Comparison of ENCODE assay signal across 12 mouse cellular contexts in the genomic region with DNA sequence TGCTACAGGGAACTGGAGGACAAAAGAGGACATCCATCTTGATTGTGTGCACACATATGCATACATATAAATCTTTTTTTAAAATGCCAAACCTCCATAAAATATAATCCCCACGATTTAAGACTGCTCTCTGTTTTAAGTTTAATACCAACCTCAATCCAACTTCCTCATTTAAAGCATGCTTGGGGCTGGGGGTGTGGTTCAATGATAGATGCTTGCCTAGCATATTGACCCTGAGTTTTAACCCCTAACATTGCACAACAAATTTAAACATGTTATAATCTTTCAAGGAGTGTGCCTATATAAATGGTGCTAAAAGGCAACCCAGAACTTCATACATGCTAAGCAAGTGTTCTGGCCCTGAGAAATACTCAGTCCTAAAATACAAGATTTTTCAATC. TPM values are rescaled to one million over a fixed set of nuclear protein-coding genes. Genes with fewer than 3 reads are reported as not detected.
A peak's percentile ranks its signal among the peaks of the same experiment; 100 is the strongest.
DNase-seq lines count a peak whose midpoint lies in the region; ATAC-seq and TF ChIP-seq lines count a peak whose summit lies in the region.
"Had no signal": no experiment of that assay in that cellular context is flagged by ENCODE, and none has a peak within 500 bp of the region (broad histone marks: within the 10 kb centered on the region; RNA-seq: fewer than 3 reads in every experiment).

No protein-coding gene starts in this region.

- peak overlapping the region; percentile 23 for H3K4me2 ChIP-seq in kidney, embryonic 15.5 days
- peak overlapping the region; percentile 21; the same call in 1 of the 2 replicates for H3K4me2 ChIP-seq in intestine, postnatal 0 days (replicated peaks; ENCODE audit: low read depth)
- H3K4me2 ChIP-seq: liver, embryonic 12.5 days had no signal

- H3K36me3 ChIP-seq in heart, adult 2 months (ENCODE audit: control insufficient read depth, insufficient read depth, low read length): peaks cover 60% of the 10 kb centered on the region
- peaks cover 26% of the 10 kb centered on the region for H3K36me3 ChIP-seq in kidney, embryonic 15.5 days
- peaks cover 2% of the 10 kb centered on the region for H3K36me3 ChIP-seq in kidney, adult 2 months (ENCODE audit: control insufficient read depth, insufficient read depth, low read length)
- H3K36me3 ChIP-seq in E14TG2a.4 (ENCODE audit: insufficient read depth, low read length): peaks cover 56% of the 10 kb centered on the region
- H3K36me3 ChIP-seq in intestine, postnatal 0 days (ENCODE audit: control insufficient read depth, insufficient read depth): peaks cover 14% of the 10 kb centered on the region

- H3K4me3 ChIP-seq in heart, adult 2 months: peak overlapping the region; percentile 5; the same call in 1 of the 2 replicates
- 0 out of 2 replicates have a peak overlapping the region, but pooled peaks have one; percentile 3 for H3K4me3 ChIP-seq in kidney, embryonic 15.5 days (replicated peaks)
- H3K4me3 ChIP-seq in kidney, adult 2 months (ENCODE audit: insufficient read depth, low read depth, low read length): no peak overlapping the region
- H3K4me3 ChIP-seq in E14TG2a.4 (replicated peaks; ENCODE audit: low read length): 0 out of 2 replicates have a peak overlapping the region, but pooled peaks have one; percentile 20
- H3K4me3 ChIP-seq in intestine, postnatal 0 days (ENCODE audit: low read depth, low read length): no peak overlapping the region
- H3K4me3 ChIP-seq: erythroblast, embryonic 14.5 days; liver, embryonic 12.5 days had no signal

- no peak for DNase-seq in heart, adult 2 months
- DNase-seq in heart, adult 9 months (ENCODE audit: low spot score in 2 of 2): no peak
- DNase-seq in kidney, adult 2 months: no peak
- no peak for DNase-seq in spleen, postnatal 10 days (ENCODE audit: low spot score in 2 of 2)
- DNase-seq in cerebellum, adult 9-11 months: no peak

- TF ChIP-seq EP300 in heart, adult 2 months (IDR thresholded peaks at IDR 0.05; ENCODE audit: insufficient read depth, low read depth, low read length): no peak

- H3K27me3 ChIP-seq in heart, adult 2 months (ENCODE audit: control insufficient read depth, insufficient read depth, low read length): no peaks in the 10 kb centered on the region
- H3K27me3 ChIP-seq in kidney, embryonic 15.5 days: no peaks in the 10 kb centered on the region
- H3K27me3 ChIP-seq in kidney, adult 2 months (replicated peaks; ENCODE audit: control insufficient read depth, insufficient read depth, low read length): no peaks in the 10 kb centered on the region
- no peaks in the 10 kb centered on the region for H3K27me3 ChIP-seq in E14TG2a.4 (ENCODE audit: insufficient read depth, low read length)
- no peaks in the 10 kb centered on the region for H3K27me3 ChIP-seq in intestine, postnatal 0 days (replicated peaks; ENCODE audit: control insufficient read depth, insufficient read depth, low read length)
- H3K27me3 ChIP-seq: liver, embryonic 12.5 days had no signal

- peak overlapping the region; percentile 6; the same call in 1 of the 2 replicates for H3K27ac ChIP-seq in heart, adult 2 months
- no peak overlapping the region for H3K27ac ChIP-seq in kidney, embryonic 15.5 days
- no peak overlapping the region for H3K27ac ChIP-seq in kidney, adult 2 months (ENCODE audit: insufficient read depth, low read depth, low read length)
- no peak overlapping the region for H3K27ac ChIP-seq in intestine, postnatal 0 days (ENCODE audit: low read depth, low read length)
- H3K27ac ChIP-seq: liver, embryonic 12.5 days had no signal

- peaks cover 2% of the 10 kb centered on the region; the same call in 1 of the 2 replicates for H3K79me2 ChIP-seq in heart, adult 2 months (replicated peaks; ENCODE audit: control insufficient read depth, insufficient read depth, low read length)

- no peak for ATAC-seq in kidney, embryonic 15.5 days (replicated peaks; ENCODE audit: low FRiP score)
- no peak for ATAC-seq in intestine, postnatal 0 days
- ATAC-seq: hindbrain, embryonic 16.5 days; liver, embryonic 12.5 days had no signal

- no peaks in the 10 kb centered on the region for H3K9me3 ChIP-seq in kidney, embryonic 15.5 days (replicated peaks)
- no peaks in the 10 kb centered on the region for H3K9me3 ChIP-seq in E14TG2a.4 (ENCODE audit: low read length)
- H3K9me3 ChIP-seq in intestine, postnatal 0 days (ENCODE audit: control insufficient read depth): no peaks in the 10 kb centered on the region
- H3K9me3 ChIP-seq: liver, embryonic 12.5 days had no signal

- WGBS in heart, adult 2 months: 22% methylated on average over 1 of the region's 1 CpGs
- WGBS in kidney, embryonic 15.5 days: 23% methylated on average over 1 of the region's 1 CpGs
- 5% methylated on average over 1 of the region's 1 CpGs for WGBS in kidney, adult 2 months
- 23% methylated on average over 1 of the region's 1 CpGs for WGBS in intestine, postnatal 0 days

- no peak overlapping the region for H3K9ac ChIP-seq in heart, adult 2 months (ENCODE audit: low read depth, low read length)
- no peak overlapping the region for H3K9ac ChIP-seq in kidney, embryonic 15.5 days
- H3K9ac ChIP-seq in intestine, postnatal 0 days (ENCODE audit: low read depth, low read length): no peak overlapping the region
- H3K9ac ChIP-seq: liver, embryonic 12.5 days had no signal

- H3K4me1 ChIP-seq in heart, adult 2 months (ENCODE audit: control insufficient read depth, insufficient read depth, low read length): peaks cover 24% of the 10 kb centered on the region
- peaks cover 43% of the 10 kb centered on the region for H3K4me1 ChIP-seq in kidney, embryonic 15.5 days
- peaks cover 27% of the 10 kb centered on the region for H3K4me1 ChIP-seq in kidney, adult 2 months (ENCODE audit: control insufficient read depth, insufficient read depth, low read length)
- H3K4me1 ChIP-seq in E14TG2a.4 (replicated peaks; ENCODE audit: low read depth, low read length): peaks cover 60% of the 10 kb centered on the region
- peaks cover 11% of the 10 kb centered on the region; the same call in 1 of the 2 replicates for H3K4me1 ChIP-seq in intestine, postnatal 0 days (replicated peaks; ENCODE audit: control insufficient read depth, insufficient read depth, low read length)

- no peak for TF ChIP-seq POLR2A in heart, adult 2 months (IDR thresholded peaks at IDR 0.05; ENCODE audit: insufficient read depth, low read depth, low read length)
- no peak for TF ChIP-seq POLR2A in kidney, adult 2 months (IDR thresholded peaks at IDR 0.05; ENCODE audit: low read depth, low read length)

- intact Hi-C loops in heart, adult 2 months (cut with DNase I): loop anchor here (10.0 kb wide), 1 partner anchor 434 kb away; no protein-coding TSS in a partner anchor

- no peak for TF ChIP-seq CTCF in heart, adult 2 months (IDR thresholded peaks at IDR 0.05)
- TF ChIP-seq CTCF in kidney, adult 2 months (conservative IDR thresholded peaks at IDR 0.05; ENCODE audit: insufficient read depth, insufficient read length, low read depth, low read length): no peak
- no peak for TF ChIP-seq CTCF in E14TG2a.4 (conservative IDR thresholded peaks at IDR 0.05; ENCODE audit: low read length)
- no peak for TF ChIP-seq CTCF in intestine, postnatal 0 days (IDR thresholded peaks at IDR 0.05; ENCODE audit: low read depth)

RNA-seq across cellular contexts. Expression of gene A830005F24Rik, which starts 27.1 kb away (rescaled TPM):
- total RNA-seq in heart, adult 2 months (2021): under 1 TPM in 1 of 2 experiments, not detected in 1; 0.30 TPM
- 0.23 TPM in 1 of 2 replicates, not detected in the other for polyA plus RNA-seq in heart, adult 2 months (2012; rRNA removed)
- polyA plus RNA-seq in kidney, embryonic 15.5 days (2015; fragmentation: Nextera tagmentation; extraction: Ambion mirVana): 1.2 and 1.5 TPM in 2 replicates
- polyA plus RNA-seq in kidney, adult 2 months (2012; rRNA removed): not detected in 2 replicates
- polyA plus RNA-seq in intestine, postnatal 0 days (2015; fragmentation: Nextera tagmentation; extraction: Ambion mirVana): not detected in 2 replicates
- polyA plus RNA-seq: erythroblast, embryonic 14.5 days; spleen, adult 2 months had no signal

RNA-seq across cellular contexts. Expression of gene Zfp169, which starts 27.2 kb away (rescaled TPM):
- total RNA-seq in heart, adult 2 months (2021): 1 to 10 TPM; 5.0 to 7.0 TPM
- polyA plus RNA-seq in heart, adult 2 months (2012; rRNA removed): 4.2 and 7.2 TPM in 2 replicates
- polyA plus RNA-seq in kidney, embryonic 15.5 days (2015; fragmentation: Nextera tagmentation; extraction: Ambion mirVana): 3.5 and 3.9 TPM in 2 replicates
- 5.3 and 5.9 TPM in 2 replicates for polyA plus RNA-seq in kidney, adult 2 months (2012; rRNA removed)
- 1.6 and 2.0 TPM in 2 replicates for polyA plus RNA-seq in intestine, postnatal 0 days (2015; fragmentation: Nextera tagmentation; extraction: Ambion mirVana)

Comparison
In these comparisons a context has a peak if more than half of its experiments do, and no peak if none do; other contexts are left out.
1. H3K4me3 ChIP-seq: peak in heart, adult 2 months (single experiment), kidney, embryonic 15.5 days (single experiment) and E14TG2a.4 (single experiment); none in kidney, adult 2 months (single experiment) and intestine, postnatal 0 days (single experiment).